Mouse (Mus musculus) megakaryocyte, embryonic 14.5 days (primary cell): ENCODE measurements around the gene Arsa. TPM values are rescaled to one million over a fixed set of nuclear protein-coding genes. Genes with fewer than 3 reads are reported as not detected.

ENCODE experiments used
- H3K27me3 ChIP-seq: replicated peaks from 2 replicates; pipeline ENCODE3; 2012; ENCODE audit warnings: inconsistent platforms
- H3K36me3 ChIP-seq: replicated peaks from 2 replicates; pipeline ENCODE3; 2012; ENCODE audit warnings: low read length, inconsistent platforms, mixed read lengths
- H3K4me1 ChIP-seq: 2 replicates; pipeline ENCODE4 v1.6.1; 2012; ENCODE audit warnings: inconsistent platforms
- H3K4me3 ChIP-seq: replicated peaks from 2 replicates; pipeline ENCODE3; 2012; ENCODE audit warnings: moderate library complexity, mild to moderate bottlenecking, inconsistent platforms
- H3K9me3 ChIP-seq: 2 replicates; pipeline ENCODE4 v1.6.1; 2012; ENCODE audit warnings: inconsistent platforms
- FLI1 ChIP-seq: IDR thresholded peaks from 2 replicates; pipeline ENCODE4 v1.6.1; 2012; ENCODE audit warnings: low read length, inconsistent platforms, mixed read lengths
- GATA1 ChIP-seq: IDR thresholded peaks from 3 replicates; pipeline ENCODE4 v1.6.1; 2012; ENCODE audit warnings: mixed read lengths, low read length, inconsistent platforms, borderline replicate concordance
- polyA plus RNA-seq: library from polyadenylated mRNA; stranded (reverse); fragments of >175 nt; gene quantifications from 2 replicates; pipeline ENCODE4 v1.2.3, GENCODE M21; 2012; ENCODE audit warnings: low replicate concordance; ENCODE audit not compliant: insufficient read depth

Gene Arsa
- polyA plus RNA-seq, 1 experiment, result 82.1 TPM

GRCm38 (mm10) chr15:89475293-89475600 is 2.0 kb downstream of the Arsa start:
- Histone ChIP-seq H3K9me3 (no peaks in the 10 kb centered on the region), H3K36me3 (peaks cover 46% of the 10 kb centered on the region), H3K4me1 (peaks cover 51% of the 10 kb centered on the region), H3K4me3 (peak overlapping the region; percentile 99), H3K27me3 (no peaks in the 10 kb centered on the region)
- TF ChIP-seq GATA1 (no peak), FLI1 (no peak)

- peaks cover 42% of the 10 kb centered on the region for H3K36me3 ChIP-seq
- peaks cover 47% of the 10 kb centered on the region for H3K4me1 ChIP-seq
- H3K27me3 ChIP-seq, result no peaks in the 10 kb centered on the region
- no peaks in the 10 kb centered on the region for H3K9me3 ChIP-seq
- TF ChIP-seq GATA1 (no peak), FLI1 (no peak)
- peak overlapping the region; percentile 99 for H3K4me3 ChIP-seq
Observed at GRCm38 (mm10) chr15:89474596-89475292, 2.5 kb downstream of the Arsa start.

GRCm38 (mm10) chr15:89473921-89474320 is 3.3 kb downstream of the Arsa start:
- H3K9me3 ChIP-seq, result no peaks in the 10 kb centered on the region
- TF ChIP-seq GATA1 (no peak), FLI1 (no peak)
- H3K27me3 ChIP-seq, result no peaks in the 10 kb centered on the region

GRCm38 (mm10) chr15:89473370-89473769 is 3.9 kb downstream of the Arsa start:
- H3K27me3 ChIP-seq, result no peaks in the 10 kb centered on the region
- H3K36me3 ChIP-seq, result peaks cover 32% of the 10 kb centered on the region
- H3K4me3 ChIP-seq, result no peak overlapping the region
- TF ChIP-seq GATA1, result no peak
- no peak for TF ChIP-seq FLI1
- H3K9me3 ChIP-seq, result no peaks in the 10 kb centered on the region
- peaks cover 41% of the 10 kb centered on the region for H3K4me1 ChIP-seq

More at GRCm38 (mm10) chr15:89473921-89474320, 3.3 kb downstream of the Arsa start:
- Histone ChIP-seq H3K4me3 (peak overlapping the region; percentile 44), H3K36me3 (peaks cover 36% of the 10 kb centered on the region), H3K4me1 (peaks cover 46% of the 10 kb centered on the region)

GRCm38 (mm10) chr15:89471476-89471875 is 5.7 kb downstream of the Arsa start:
- TF ChIP-seq FLI1 (no peak), GATA1 (no peak)
- Histone ChIP-seq H3K36me3 (peaks cover 27% of the 10 kb centered on the region), H3K4me1 (peaks cover 23% of the 10 kb centered on the region), H3K27me3 (peaks cover 2% of the 10 kb centered on the region), H3K9me3 (no peaks in the 10 kb centered on the region), H3K4me3 (no peak overlapping the region)

- H3K4me1 ChIP-seq, result peaks cover 2% of the 10 kb centered on the region
- H3K4me3 ChIP-seq, result no peak overlapping the region
- H3K27me3 ChIP-seq, result peaks cover 5% of the 10 kb centered on the region
- peaks cover 11% of the 10 kb centered on the region for H3K36me3 ChIP-seq
- no peak for TF ChIP-seq GATA1
- TF ChIP-seq FLI1, result no peak
- H3K9me3 ChIP-seq, result no peaks in the 10 kb centered on the region
Observed at GRCm38 (mm10) chr15:89468577-89468976, 8.6 kb downstream of the Arsa start.

- no peak overlapping the region for H3K4me3 ChIP-seq
- H3K4me1 ChIP-seq, result peaks cover 6% of the 10 kb centered on the region
- TF ChIP-seq GATA1 (no peak), FLI1 (no peak)
- H3K27me3 ChIP-seq, result peaks cover 29% of the 10 kb centered on the region
- no peaks in the 10 kb centered on the region for H3K36me3 ChIP-seq
- no peaks in the 10 kb centered on the region for H3K9me3 ChIP-seq
Observed at GRCm38 (mm10) chr15:89465052-89465451, 12.2 kb downstream of the Arsa start.

GRCm38 (mm10) chr15:89463334-89464235 is 13.6 kb downstream of the Arsa start:
- no peak for TF ChIP-seq GATA1
- no peak for TF ChIP-seq FLI1
- Histone ChIP-seq H3K4me3 (no peak overlapping the region), H3K9me3 (no peaks in the 10 kb centered on the region), H3K4me1 (peaks cover 12% of the 10 kb centered on the region), H3K36me3 (no peaks in the 10 kb centered on the region), H3K27me3 (peaks cover 41% of the 10 kb centered on the region)

- Histone ChIP-seq H3K36me3 (no peaks in the 10 kb centered on the region), H3K9me3 (no peaks in the 10 kb centered on the region), H3K4me1 (peaks cover 12% of the 10 kb centered on the region), H3K4me3 (no peak overlapping the region), H3K27me3 (peaks cover 53% of the 10 kb centered on the region)
- TF ChIP-seq FLI1 (no peak), GATA1 (no peak)
Observed at GRCm38 (mm10) chr15:89462176-89462575, 15.0 kb downstream of the Arsa start.

- Histone ChIP-seq H3K36me3 (no peaks in the 10 kb centered on the region), H3K4me3 (no peak overlapping the region), H3K4me1 (peaks cover 12% of the 10 kb centered on the region), H3K27me3 (peaks cover 61% of the 10 kb centered on the region), H3K9me3 (no peaks in the 10 kb centered on the region)
- TF ChIP-seq GATA1, result no peak
Observed at GRCm38 (mm10) chr15:89461321-89461720, 15.9 kb downstream of the Arsa start.
